Mouse (Mus musculus): ENCODE results near the gene Irgq.

Gene Irgq

DNA sequence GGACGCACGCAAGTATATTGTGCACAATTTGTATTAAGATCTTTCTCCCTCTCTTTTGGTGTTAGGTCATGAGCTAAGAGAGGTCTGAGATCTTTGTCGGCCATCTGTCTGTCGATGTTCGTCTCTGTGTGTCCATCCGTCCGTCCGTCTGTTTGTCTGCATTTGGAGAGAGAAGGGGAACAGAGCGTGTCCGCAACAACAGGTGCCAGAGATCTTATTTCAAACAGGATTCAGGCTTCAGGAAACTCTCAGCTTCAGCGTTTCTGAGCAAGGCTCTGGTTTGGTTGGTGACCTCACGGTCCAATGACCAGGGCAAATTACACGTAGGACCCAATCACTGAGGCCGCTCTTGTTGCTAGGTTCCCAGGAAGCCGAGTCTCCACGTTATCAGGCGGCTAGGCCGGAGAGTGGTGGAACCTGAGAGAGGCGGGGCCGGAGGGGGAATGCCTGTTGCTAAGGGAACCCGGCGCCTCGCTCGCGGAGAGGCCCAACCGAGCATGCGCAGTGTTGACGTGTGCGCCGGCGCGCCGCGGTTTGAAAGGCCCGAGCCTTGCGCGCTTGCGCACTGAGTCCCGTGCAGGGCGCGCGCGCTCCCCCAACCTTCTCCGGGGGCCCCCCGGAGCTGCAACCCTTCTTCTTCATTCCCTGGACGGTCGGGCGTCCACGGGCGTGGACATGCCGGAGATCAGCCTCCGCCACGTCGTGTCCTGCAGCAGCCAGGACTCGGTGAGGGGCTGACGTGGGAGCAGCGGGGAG, 16.3 kb downstream of the Irgq start:
- DNase-seq (ENCODE audit: low spot score in 2 of 2), result peak; percentile 99

- DNase-seq (ENCODE audit: low spot score in 2 of 2), result no peak
Measured at GRCm38 (mm10) chr7:24547534-24548036, 17.1 kb downstream of the Irgq start.

GRCm38 (mm10) chr7:24551985-24552759, 21.7 kb downstream of the Irgq start:
- no peak for DNase-seq (ENCODE audit: low spot score in 2 of 2)

DNA sequence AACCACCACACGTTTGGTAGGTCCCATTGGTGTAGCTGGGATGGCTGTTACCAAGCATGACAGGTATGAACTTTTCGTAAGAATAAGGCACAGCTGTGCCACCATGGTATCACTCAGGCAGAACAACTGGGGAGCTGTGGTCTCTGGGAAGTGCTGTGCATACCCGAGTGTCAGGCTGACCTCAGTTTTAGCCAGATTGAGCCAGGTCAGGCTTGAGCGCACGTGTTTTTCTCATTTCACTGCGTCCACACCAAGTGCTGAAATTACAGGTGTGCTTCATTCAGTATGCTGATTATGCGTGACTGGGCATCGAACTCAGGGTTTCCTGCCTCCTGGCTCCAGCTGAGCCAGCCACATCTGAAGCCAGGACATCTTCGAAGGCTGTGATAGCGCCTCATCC, 25.3 kb downstream of the Irgq start:
- no peak for DNase-seq (ENCODE audit: low spot score in 2 of 2)

DNA sequence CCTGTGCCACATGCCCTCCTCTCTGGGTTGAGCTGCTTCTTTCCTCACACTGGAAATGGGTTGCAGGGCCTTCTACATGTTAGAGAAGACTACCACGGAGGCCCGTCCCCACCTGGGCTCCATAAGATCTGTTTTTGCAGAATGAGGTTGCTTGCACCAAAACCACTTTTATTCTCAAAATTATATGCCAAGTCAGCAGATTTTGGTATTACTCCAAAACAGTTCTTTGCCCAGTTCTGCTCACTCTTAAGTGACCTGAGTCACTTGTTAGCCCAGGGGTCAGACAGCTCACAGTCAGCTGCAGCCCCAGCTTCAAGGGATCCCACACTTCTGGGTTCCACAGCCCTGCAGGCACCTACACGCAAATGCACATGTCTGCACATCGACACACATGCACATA, 31.0 kb downstream of the Irgq start:
- no peak for DNase-seq (ENCODE audit: low spot score in 2 of 2)

GRCm38 (mm10) chr7:24563191-24563836, 32.8 kb downstream of the Irgq start:
- no peak for DNase-seq (ENCODE audit: low spot score in 2 of 2)

GRCm38 (mm10) chr7:24563837-24564206, 33.3 kb downstream of the Irgq start:
- no peak for DNase-seq (ENCODE audit: low spot score in 2 of 2)

- peak; percentile 57 to 65 for DNase-seq (ENCODE audit: low spot score in 2 of 2)
Measured at GRCm38 (mm10) chr7:24564607-24565265, 34.2 kb downstream of the Irgq start.

DNA sequence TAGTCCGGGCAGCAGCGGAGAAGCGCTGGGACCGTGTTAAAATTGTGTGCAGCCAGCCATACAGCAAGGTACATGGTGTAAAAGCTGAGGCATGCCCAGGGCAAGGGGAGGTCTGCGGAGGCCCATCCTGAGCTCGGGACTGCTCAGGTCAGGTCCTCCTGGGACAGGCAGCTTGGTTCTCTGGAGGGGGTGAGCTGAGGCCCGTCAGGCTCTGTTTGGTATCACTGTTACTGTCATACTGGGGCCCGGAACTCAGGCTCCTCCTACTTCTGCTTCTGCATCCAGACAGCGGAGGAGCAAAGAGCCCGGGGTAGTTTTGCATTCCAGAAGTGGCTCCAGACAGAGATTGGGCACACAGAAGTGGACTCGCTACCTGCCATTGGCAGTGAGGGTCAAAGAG, 35.1 kb downstream of the Irgq start:
- no peak for DNase-seq (ENCODE audit: low spot score in 2 of 2)

- DNase-seq (ENCODE audit: low spot score in 2 of 2), result no peak
Measured at GRCm38 (mm10) chr7:24566206-24566605, 35.7 kb downstream of the Irgq start.

- DNase-seq (ENCODE audit: low spot score in 2 of 2), result no peak
Measured at GRCm38 (mm10) chr7:24568512-24568911, 38.0 kb downstream of the Irgq start.

GRCm38 (mm10) chr7:24571071-24571470, 40.6 kb downstream of the Irgq start:
- no peak for DNase-seq (ENCODE audit: low spot score in 2 of 2)

- no peak for DNase-seq (ENCODE audit: low spot score in 2 of 2)
Measured at GRCm38 (mm10) chr7:24572455-24572854, 42.0 kb downstream of the Irgq start.

- DNase-seq (ENCODE audit: low spot score in 2 of 2), result no peak
Measured at GRCm38 (mm10) chr7:24574224-24574796, 43.8 kb downstream of the Irgq start.

- DNase-seq (ENCODE audit: low spot score in 2 of 2), result no peak
Measured at GRCm38 (mm10) chr7:24577811-24578210, 47.3 kb downstream of the Irgq start.

- DNase-seq (ENCODE audit: low spot score in 2 of 2), result no peak
Measured at GRCm38 (mm10) chr7:24584876-24585275, 54.4 kb downstream of the Irgq start.

DNA sequence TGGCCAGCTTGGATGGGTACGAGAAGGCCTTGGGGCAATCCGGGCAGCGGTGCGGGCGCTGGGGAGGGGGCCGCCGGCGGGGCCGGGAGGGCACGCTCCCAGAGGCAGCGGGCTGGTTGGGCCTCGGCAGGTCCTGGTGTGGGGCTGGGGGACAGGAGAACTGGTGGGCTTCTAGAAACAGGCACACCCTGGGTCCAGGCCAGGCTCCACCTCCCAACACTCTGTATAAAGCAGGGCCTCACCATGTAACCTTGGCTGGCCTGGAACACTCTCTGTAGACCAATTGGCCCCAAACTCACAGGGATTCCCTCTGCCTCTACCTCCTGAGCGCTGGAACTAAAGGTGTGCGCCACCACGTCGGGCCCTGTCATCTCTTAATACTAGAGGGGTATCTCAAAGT, 55.5 kb downstream of the Irgq start:
- DNase-seq (ENCODE audit: low spot score in 2 of 2), result no peak

DNA sequence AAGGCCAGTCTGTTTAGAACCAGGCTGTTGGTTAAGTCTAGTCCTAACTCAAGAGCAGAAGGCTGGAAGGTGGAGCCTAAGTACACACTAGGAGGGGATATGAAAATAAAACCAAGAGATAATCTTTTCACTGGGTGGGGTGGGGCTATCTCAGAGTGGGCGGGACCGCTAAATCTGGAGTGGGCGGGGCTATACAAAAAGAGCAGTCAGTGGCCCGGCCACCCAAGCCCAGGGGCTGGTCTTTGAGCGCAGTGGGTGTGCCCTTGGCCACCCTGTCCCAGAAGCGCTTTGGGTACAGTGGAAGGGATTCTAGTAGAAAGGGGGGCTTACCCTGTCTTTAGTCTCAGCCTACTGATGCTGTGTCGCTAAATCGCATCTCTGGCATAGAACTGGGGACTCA, 56.3 kb downstream of the Irgq start:
- no peak for DNase-seq (ENCODE audit: low spot score in 2 of 2)

GRCm38 (mm10) chr7:24587330-24588105, 57.0 kb downstream of the Irgq start, which contains the start of the genes Ethe1 and Zfp575:
Ethe1 (plus strand) TSS chr7:24587543.
Zfp575 (minus strand) TSS chr7:24587641.
- peak; percentile 22 to 31 for DNase-seq (ENCODE audit: low spot score in 2 of 2)
